Mouse (Mus musculus): ENCODE measurements around the gene Gm2663. TPM values are rescaled to one million over a fixed set of nuclear protein-coding genes. Genes with fewer than 3 reads are reported as not detected.
"Not testable (repeated sequence)": the region's sequence is repeated elsewhere in the genome, so short reads cannot be mapped to it uniquely, and the experiment has no call there.

Gm2663 gene
- polyA plus RNA-seq, 1 experiment from 2014 or later, result 0.57 TPM

DNA sequence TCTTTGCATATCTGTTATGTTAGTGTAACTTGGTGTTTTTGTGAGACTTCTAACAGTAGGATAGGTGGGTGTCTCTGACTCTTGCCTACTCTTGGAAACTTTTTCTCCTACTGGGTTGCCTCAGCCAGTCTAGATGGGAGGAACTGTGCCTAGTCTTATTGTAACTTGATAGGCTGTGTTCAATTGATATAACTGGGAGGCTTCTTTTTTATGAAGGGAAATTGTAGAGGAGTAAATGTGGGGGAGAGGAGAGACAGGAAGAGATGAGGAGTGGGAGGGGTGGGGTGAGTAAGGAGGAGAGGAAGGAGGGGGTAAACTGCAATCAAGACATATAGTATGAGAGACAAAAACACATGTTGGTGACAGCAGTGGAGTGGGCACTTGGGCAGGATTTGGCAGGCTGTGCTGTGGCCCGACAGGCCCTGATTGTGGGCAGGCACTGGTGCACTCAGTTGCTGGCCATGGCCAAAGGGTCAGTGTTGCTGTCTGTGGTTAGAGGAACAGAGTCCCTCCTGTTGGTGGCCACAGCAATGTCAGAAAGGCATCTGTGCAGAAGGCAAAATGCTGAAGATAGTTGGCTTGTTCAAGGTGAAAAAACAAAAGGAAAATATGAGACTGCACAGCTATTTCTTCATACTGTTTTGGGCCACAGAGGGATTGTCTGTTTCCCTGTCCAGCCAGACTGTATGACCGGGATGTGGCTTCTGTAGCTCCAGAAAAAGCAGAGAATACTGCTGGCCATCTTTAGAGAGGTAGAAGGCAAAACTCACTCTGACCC is 26.8 kb upstream of the Gm2663 start:
- Histone ChIP-seq H3K27me3 (ENCODE audit: control insufficient read depth, insufficient read depth, low read length) (no peaks in the 10 kb centered on the region), H3K27ac (replicated peaks) (no peak overlapping the region), H3K4me2 (replicated peaks; ENCODE audit: low read depth) (no peak overlapping the region), H3K4me1 (replicated peaks; ENCODE audit: control insufficient read depth, insufficient read depth) (no peaks in the 10 kb centered on the region), H3K36me3 (ENCODE audit: control insufficient read depth, insufficient read depth, low read length) (no peaks in the 10 kb centered on the region), H3K9me3 (ENCODE audit: control insufficient read depth, low read length) (no peaks in the 10 kb centered on the region), H3K4me3 (ENCODE audit: low read depth, low read length) (no peak overlapping the region), H3K9ac (ENCODE audit: low read length) (no peak overlapping the region)
- ATAC-seq (ENCODE audit: low FRiP score, low TSS enrichment), result no peak
- TF ChIP-seq EP300 (optimal IDR thresholded peaks at IDR 0.05), result no peak
- TF ChIP-seq CTCF (IDR thresholded peaks at IDR 0.05; ENCODE audit: low read depth), result no peak
- 76% methylated on average over 2 of the region's 2 CpGs for WGBS
- DNase-seq (ENCODE audit: low spot score), result no peak

DNA sequence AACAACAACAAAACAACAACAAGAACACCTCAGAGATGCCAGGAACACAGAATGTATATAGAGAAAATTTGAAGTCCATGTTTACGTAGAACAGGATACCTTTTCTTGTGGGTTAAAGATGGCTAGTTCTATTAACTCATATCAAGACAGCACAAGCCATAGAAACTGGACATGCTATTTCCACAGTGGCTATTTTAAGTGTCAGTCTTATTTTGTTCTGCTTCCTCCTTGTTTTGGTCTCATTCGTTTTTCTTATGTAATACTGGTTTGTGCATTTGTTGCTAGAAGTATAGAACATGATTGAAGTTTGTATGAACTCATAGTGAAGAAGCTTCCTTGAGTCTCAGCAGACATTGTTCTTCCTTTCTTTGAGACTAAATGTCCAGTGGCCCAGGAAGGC is 19.9 kb upstream of the Gm2663 start:
- DNase-seq (ENCODE audit: low spot score), result no peak
- Histone ChIP-seq H3K27me3 (ENCODE audit: control insufficient read depth, insufficient read depth, low read length) (no peaks in the 10 kb centered on the region), H3K4me3 (ENCODE audit: low read depth, low read length) (no peak overlapping the region), H3K4me2 (replicated peaks; ENCODE audit: low read depth) (no peak overlapping the region), H3K27ac (replicated peaks) (no peak overlapping the region), H3K36me3 (ENCODE audit: control insufficient read depth, insufficient read depth, low read length) (no peaks in the 10 kb centered on the region), H3K4me1 (replicated peaks; ENCODE audit: control insufficient read depth, insufficient read depth) (no peaks in the 10 kb centered on the region), H3K9ac (ENCODE audit: low read length) (no peak overlapping the region), H3K9me3 (ENCODE audit: control insufficient read depth, low read length) (no peaks in the 10 kb centered on the region)
- ATAC-seq (ENCODE audit: low FRiP score, low TSS enrichment), result no peak
- WGBS, result 77% methylated on average over 2 of the region's 2 CpGs
- TF ChIP-seq EP300 (optimal IDR thresholded peaks at IDR 0.05) (no peak), CTCF (IDR thresholded peaks at IDR 0.05; ENCODE audit: low read depth) (no peak)

DNA sequence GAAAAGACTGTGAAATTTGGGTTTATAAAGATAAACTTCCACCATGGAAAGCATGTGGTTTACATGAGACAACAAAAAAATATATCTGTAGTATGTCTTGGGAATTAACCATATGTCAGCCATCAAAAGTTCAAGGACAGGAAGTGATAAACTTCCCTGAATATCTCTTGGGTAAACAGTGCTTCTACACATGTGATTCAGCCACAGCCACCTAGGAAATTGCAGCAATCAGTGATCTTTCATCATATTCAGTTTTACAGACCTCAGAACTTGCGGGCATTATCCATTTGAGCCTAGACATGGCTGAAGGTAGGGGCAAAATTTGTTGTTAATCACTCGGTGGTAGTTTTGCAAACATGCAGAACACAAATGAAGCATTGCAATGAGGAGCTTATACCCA is 19.4 kb upstream of the Gm2663 start:
- no peak for TF ChIP-seq CTCF (IDR thresholded peaks at IDR 0.05; ENCODE audit: low read depth)
- no peak for TF ChIP-seq EP300 (optimal IDR thresholded peaks at IDR 0.05)
- WGBS, result 66% methylated on average over 2 of the region's 2 CpGs
- DNase-seq (ENCODE audit: low spot score), result no peak
- no peak for ATAC-seq (ENCODE audit: low FRiP score, low TSS enrichment)
- H3K4me3 ChIP-seq (ENCODE audit: low read depth, low read length), result no peak overlapping the region
- H3K27ac ChIP-seq (replicated peaks), result no peak overlapping the region
- no peak overlapping the region for H3K9ac ChIP-seq (ENCODE audit: low read length)
- no peaks in the 10 kb centered on the region for H3K27me3 ChIP-seq (ENCODE audit: control insufficient read depth, insufficient read depth, low read length)
- H3K4me2 ChIP-seq (replicated peaks; ENCODE audit: low read depth), result no peak overlapping the region
- H3K36me3 ChIP-seq (ENCODE audit: control insufficient read depth, insufficient read depth, low read length), result no peaks in the 10 kb centered on the region
- no peaks in the 10 kb centered on the region for H3K4me1 ChIP-seq (replicated peaks; ENCODE audit: control insufficient read depth, insufficient read depth)
- no peaks in the 10 kb centered on the region for H3K9me3 ChIP-seq (ENCODE audit: control insufficient read depth, low read length)

DNA sequence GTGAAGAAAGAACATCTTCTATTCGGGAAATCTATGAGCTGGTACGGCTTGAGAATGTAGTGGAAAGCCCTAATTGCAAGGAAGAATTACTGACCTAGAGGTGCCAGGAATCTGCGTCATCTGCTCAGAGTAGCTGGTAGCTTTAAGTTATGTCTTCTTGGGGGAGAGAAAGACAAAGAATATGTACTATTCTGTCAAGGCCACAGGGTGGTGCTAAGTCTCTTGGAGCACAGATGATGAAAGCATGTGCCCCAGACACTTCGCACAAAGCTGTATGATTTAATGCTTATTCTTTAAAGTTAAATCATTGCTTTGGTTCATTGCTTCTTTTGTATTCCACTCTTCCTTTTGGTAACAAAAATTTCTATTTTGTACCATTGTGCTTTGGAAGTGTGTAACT is 15.8 kb upstream of the Gm2663 start:
- Histone ChIP-seq H3K4me3 (ENCODE audit: low read depth, low read length) (no peak overlapping the region), H3K9me3 (ENCODE audit: control insufficient read depth, low read length) (no peaks in the 10 kb centered on the region), H3K36me3 (ENCODE audit: control insufficient read depth, insufficient read depth, low read length) (no peaks in the 10 kb centered on the region), H3K27me3 (ENCODE audit: control insufficient read depth, insufficient read depth, low read length) (no peaks in the 10 kb centered on the region), H3K9ac (ENCODE audit: low read length) (no peak overlapping the region), H3K4me1 (replicated peaks; ENCODE audit: control insufficient read depth, insufficient read depth) (no peaks in the 10 kb centered on the region), H3K27ac (replicated peaks) (no peak overlapping the region), H3K4me2 (replicated peaks; ENCODE audit: low read depth) (no peak overlapping the region)
- no peak for ATAC-seq (ENCODE audit: low FRiP score, low TSS enrichment)
- no peak for DNase-seq (ENCODE audit: low spot score)
- 74% methylated on average over 4 of the region's 4 CpGs for WGBS
- TF ChIP-seq CTCF (IDR thresholded peaks at IDR 0.05; ENCODE audit: low read depth), result 0 out of 2 replicates have a peak, but pooled peaks have one; percentile 7
- no peak for TF ChIP-seq EP300 (optimal IDR thresholded peaks at IDR 0.05)

DNA sequence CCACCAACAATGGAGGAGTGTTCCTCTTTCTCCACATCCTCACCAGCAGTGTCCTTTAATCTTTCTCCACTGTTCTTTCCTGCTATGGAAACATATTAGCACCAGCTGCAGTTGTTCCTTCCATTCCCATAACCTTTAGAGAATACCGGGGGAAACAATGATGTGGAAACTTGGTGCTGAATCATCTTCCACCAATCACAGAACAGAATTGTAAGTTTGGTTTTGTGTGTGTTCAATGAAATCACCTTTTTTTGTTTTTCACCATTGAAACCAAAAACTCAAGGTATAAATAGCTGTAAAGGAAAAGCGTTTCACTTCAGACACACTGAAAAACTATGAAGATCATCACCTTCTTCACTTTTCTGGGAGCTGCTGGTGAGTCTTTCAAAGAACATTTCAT is 34.8 kb downstream of the Gm2663 start, which contains the start of gene 1810009J06Rik:
TSS of gene 1810009J06Rik (plus strand) at position 301 of the 400 bp plus-strand sequence.
- not testable (repeated sequence) for ATAC-seq (ENCODE audit: low FRiP score, low TSS enrichment); H3K27ac ChIP-seq (replicated peaks); H3K36me3 ChIP-seq (ENCODE audit: control insufficient read depth, insufficient read depth, low read length); H3K9ac ChIP-seq (ENCODE audit: low read length); H3K4me3 ChIP-seq (ENCODE audit: low read depth, low read length); DNase-seq (ENCODE audit: low spot score); H3K4me1 ChIP-seq (replicated peaks; ENCODE audit: control insufficient read depth, insufficient read depth); H3K4me2 ChIP-seq (replicated peaks; ENCODE audit: low read depth); H3K9me3 ChIP-seq (ENCODE audit: control insufficient read depth, low read length); H3K27me3 ChIP-seq (ENCODE audit: control insufficient read depth, insufficient read depth, low read length)
- 90% methylated on average over 2 of the region's 2 CpGs for WGBS

DNA sequence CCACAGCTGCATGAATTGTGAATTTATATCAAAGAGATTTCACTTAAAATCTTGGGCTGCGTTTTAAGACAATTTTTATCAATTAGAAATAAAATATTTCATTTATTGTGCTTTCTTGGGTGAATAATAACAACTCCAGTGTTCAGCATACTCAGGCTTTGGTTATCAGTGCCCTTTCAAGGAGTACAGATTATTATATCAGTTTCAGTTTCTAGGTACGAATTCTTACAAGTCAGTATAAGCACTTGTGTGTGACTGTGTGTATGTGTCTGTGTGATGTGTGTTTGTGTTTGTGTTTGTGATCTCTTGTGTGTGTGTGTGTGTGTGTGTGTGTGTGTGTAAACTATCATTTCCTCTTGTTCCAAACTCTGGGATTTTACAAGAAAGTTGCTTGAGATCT is 45.6 kb downstream of the Gm2663 start:
- no peak overlapping the region for H3K4me3 ChIP-seq (ENCODE audit: low read depth, low read length)
- DNase-seq (ENCODE audit: low spot score), result no peak
- no peak overlapping the region for H3K27ac ChIP-seq (replicated peaks)
- WGBS, result 53% methylated on average over 2 of the region's 2 CpGs
- H3K4me1 ChIP-seq (replicated peaks; ENCODE audit: control insufficient read depth, insufficient read depth), result no peaks in the 10 kb centered on the region
- TF ChIP-seq EP300 (optimal IDR thresholded peaks at IDR 0.05) (no peak), CTCF (IDR thresholded peaks at IDR 0.05; ENCODE audit: low read depth) (no peak)
- no peak overlapping the region for H3K4me2 ChIP-seq (replicated peaks; ENCODE audit: low read depth)
- H3K36me3 ChIP-seq (ENCODE audit: control insufficient read depth, insufficient read depth, low read length), result no peaks in the 10 kb centered on the region
- no peaks in the 10 kb centered on the region for H3K9me3 ChIP-seq (ENCODE audit: control insufficient read depth, low read length)
- H3K9ac ChIP-seq (ENCODE audit: low read length), result no peak overlapping the region
- no peak for ATAC-seq (ENCODE audit: low FRiP score, low TSS enrichment)
- no peaks in the 10 kb centered on the region for H3K27me3 ChIP-seq (ENCODE audit: control insufficient read depth, insufficient read depth, low read length)
